Mouse (Mus musculus) left cerebral cortex, postnatal 4 days (tissue): ENCODE data around the gene Daxx. TPM values are rescaled to one million over a fixed set of nuclear protein-coding genes. Genes with fewer than 3 reads are reported as not detected.
"Not testable (repeated sequence)": the region's sequence is repeated elsewhere in the genome, so short reads cannot be mapped to it uniquely, and the experiment has no call there.

ENCODE experiments used
- DNase-seq: peaks from one replicate; pipeline ENCODE4 v3.0.0-alpha.2; 2022
- intact Hi-C: fragments of 180-260 bp; cut with DNase I; formaldehyde crosslinking; loops from one replicate; pipeline ENCODE4 v1.15.1; 2025
- total RNA-seq, 2 experiments: library from RNA; stranded (reverse); gene quantifications; 2 replicates each; pipeline ENCODE4 v1.2.3; 2021

The Daxx gene
- total RNA-seq, 2 experiments from 2014 or later: 37.6 to 39.2 TPM

GRCm38 (mm10) chr17:33902079-33902478, 7.1 kb upstream of the Daxx start:
- DNase-seq: no peak
- intact Hi-C loops: no loop called here

- no peak for DNase-seq
- intact Hi-C loops: no loop called here
Observed at GRCm38 (mm10) chr17:33902491-33902890, 6.7 kb upstream of the Daxx start.

- DNase-seq, intact Hi-C loops: not testable (repeated sequence)
Observed at GRCm38 (mm10) chr17:33903911-33904651, 5.1 kb upstream of the Daxx start.

- DNase-seq, intact Hi-C loops: not testable (repeated sequence)
Observed at GRCm38 (mm10) chr17:33904835-33905234, 4.4 kb upstream of the Daxx start, which contains the start of gene Platr17. TSS of gene Platr17 (plus strand) at chr17:33905135.

GRCm38 (mm10) chr17:33908331-33909076, 710 bp upstream of the Daxx start:
- DNase-seq: peak; percentile 66
- intact Hi-C loops: no loop called here

- DNase-seq: no peak
Observed at GRCm38 (mm10) chr17:33909869-33910250, 646 bp downstream of the Daxx start.

GRCm38 (mm10) chr17:33910346-33911051, 1.3 kb downstream of the Daxx start:
- intact Hi-C loops: no loop called here
- no peak for DNase-seq

More at GRCm38 (mm10) chr17:33909869-33910250, 646 bp downstream of the Daxx start:
- intact Hi-C loops: no loop called here

- intact Hi-C loops: no loop called here
- DNase-seq: no peak
Observed at GRCm38 (mm10) chr17:33911052-33911812, 2.0 kb downstream of the Daxx start.

- intact Hi-C loops: no loop called here
- no peak for DNase-seq
Observed at GRCm38 (mm10) chr17:33911813-33912414, 2.7 kb downstream of the Daxx start.

GRCm38 (mm10) chr17:33913264-33913663, 4.0 kb downstream of the Daxx start:
- intact Hi-C loops: no loop called here
- no peak for DNase-seq

GRCm38 (mm10) chr17:33913905-33914304, 4.7 kb downstream of the Daxx start:
- DNase-seq: no peak
- intact Hi-C loops: no loop called here

- intact Hi-C loops: no loop called here
- no peak for DNase-seq
Observed at GRCm38 (mm10) chr17:33914969-33915391, 5.8 kb downstream of the Daxx start.

- intact Hi-C loops: no loop called here
Observed at GRCm38 (mm10) chr17:33915671-33916250, 6.5 kb downstream of the Daxx start, which contains the start of the genes Tapbp and Zbtb22. TSS of gene Tapbp (plus strand) at chr17:33915899. TSS of gene Zbtb22 (plus strand) at chr17:33915904.

GRCm38 (mm10) chr17:33916294-33916693, 7.1 kb downstream of the Daxx start:
- intact Hi-C loops: no loop called here
- DNase-seq: no peak

More at GRCm38 (mm10) chr17:33915671-33916250, 6.5 kb downstream of the Daxx start, which contains the start of the genes Tapbp and Zbtb22:
- DNase-seq: peak; percentile 99

- DNase-seq: no peak
Observed at GRCm38 (mm10) chr17:33916847-33917655, 7.8 kb downstream of the Daxx start.

GRCm38 (mm10) chr17:33917656-33918292, 8.6 kb downstream of the Daxx start:
- intact Hi-C loops: no loop called here
- DNase-seq: no peak

More at GRCm38 (mm10) chr17:33916847-33917655, 7.8 kb downstream of the Daxx start:
- intact Hi-C loops: no loop called here

- no peak for DNase-seq
- intact Hi-C loops: no loop called here
Observed at GRCm38 (mm10) chr17:33918293-33919203, 9.3 kb downstream of the Daxx start.
